Mouse (Mus musculus) megakaryocyte-erythroid progenitor cell, adult 5-6 weeks (primary cell): ENCODE results near the gene Rab22a. TPM values are rescaled to one million over a fixed set of nuclear protein-coding genes. Genes with fewer than 3 reads are reported as not detected.
A peak's percentile ranks its signal among the peaks of the same experiment; 100 is the strongest.
"Not testable (repeated sequence)": the region's sequence is repeated elsewhere in the genome, so short reads cannot be mapped to it uniquely, and the experiment has no call there.

Experiments used
- ATAC-seq: replicated peaks from 2 replicates; pipeline ENCODE4 v1.8.0; 2016; ENCODE audit warnings: mild to moderate bottlenecking, inconsistent platforms; ENCODE audit not compliant: severe bottlenecking, poor library complexity, low FRiP score, low TSS enrichment
- total RNA-seq, 2 experiments: library from RNA; stranded (forward) in 1 of 2; stranded (reverse) in 1 of 2; fragments of 200-1000, 215-1000 nt in 1 of 2; fragments of >200 nt in 1 of 2; fragmentation: Nextera tagmentation in 1 of 2; gene quantifications; 2 replicates each; pipeline ENCODE4 v1.2.3; 2014 to 2017

Rab22a gene
- 18.1 and 20.7 TPM in 2 replicates for total RNA-seq (2014; fragmentation: Nextera tagmentation)
- total RNA-seq (2017) = 13.3 and 16.8 TPM in 2 replicates

- ATAC-seq = peak; percentile 75
These were observed at the start of gene Rab22a for GRCm38 (mm10) chr2:173659057-173659925. Rab22a (plus strand) TSS chr2:173659760.

DNA sequence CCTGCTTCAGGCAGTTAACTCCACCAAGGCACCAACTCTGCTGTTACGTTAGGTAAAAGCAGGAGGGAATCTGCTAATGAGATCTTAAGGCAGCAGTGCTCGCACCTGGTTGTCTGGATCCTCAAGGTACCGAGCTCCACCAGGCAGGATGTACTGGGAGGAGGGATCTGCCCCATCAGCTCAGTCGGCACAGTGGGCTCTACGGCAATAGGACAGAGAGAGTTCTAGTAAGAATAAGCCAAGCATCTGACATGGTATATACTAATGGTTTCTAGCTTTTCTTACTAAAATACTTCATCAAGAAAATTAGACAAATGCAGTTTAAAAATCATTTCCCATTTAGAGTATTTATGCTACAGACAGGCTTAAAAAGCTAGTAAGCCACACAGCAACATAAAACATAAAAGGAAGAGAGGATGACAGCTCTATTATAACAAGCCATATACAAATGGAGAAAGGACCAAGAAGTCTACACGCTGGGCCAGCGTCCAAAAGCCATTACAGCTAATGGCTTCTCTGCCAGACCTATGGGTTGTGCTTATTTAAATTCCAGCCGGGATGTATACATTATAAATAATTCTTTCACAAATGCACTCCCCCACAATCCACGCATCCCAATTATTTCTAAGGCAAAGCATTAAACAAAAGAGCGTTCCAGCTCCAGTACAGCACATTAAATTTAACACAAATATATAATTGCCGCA lies 44.0 kb upstream of the Rab22a start:
- ATAC-seq = no peak

- no peak for ATAC-seq
These were observed 43.4 kb upstream of the Rab22a start for GRCm38 (mm10) chr2:173616156-173616555.

- no peak for ATAC-seq
These were observed 40.4 kb upstream of the Rab22a start for GRCm38 (mm10) chr2:173619132-173619531.

GRCm38 (mm10) chr2:173620645-173621044 lies 38.9 kb upstream of the Rab22a start:
- ATAC-seq = peak; percentile 62; the same call in 1 of the 2 replicates

DNA sequence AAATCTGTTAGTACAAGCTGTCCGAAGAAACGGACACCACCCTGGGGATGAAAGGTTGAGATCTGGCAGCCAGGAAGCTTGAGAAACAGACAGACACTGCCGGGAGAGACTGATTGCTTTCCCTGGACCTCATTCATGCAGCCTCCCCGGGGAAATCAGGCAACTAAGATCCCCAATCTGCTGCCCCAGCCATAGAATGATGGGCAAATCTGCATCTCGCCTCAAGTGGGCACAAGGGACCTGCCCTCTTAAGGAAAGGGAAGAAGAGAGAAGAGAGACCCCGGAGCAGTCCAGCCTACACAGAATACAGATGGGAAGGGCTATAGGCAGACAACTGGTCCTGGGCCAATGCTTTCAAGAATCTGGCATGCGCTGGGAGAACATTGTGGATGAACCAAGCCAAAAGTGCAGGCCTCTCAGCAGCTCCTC lies 37.4 kb upstream of the Rab22a start:
- no peak for ATAC-seq

GRCm38 (mm10) chr2:173624667-173625066 lies 34.9 kb upstream of the Rab22a start:
- ATAC-seq = no peak

- no peak for ATAC-seq
These were observed 33.8 kb upstream of the Rab22a start for GRCm38 (mm10) chr2:173625786-173626185.

DNA sequence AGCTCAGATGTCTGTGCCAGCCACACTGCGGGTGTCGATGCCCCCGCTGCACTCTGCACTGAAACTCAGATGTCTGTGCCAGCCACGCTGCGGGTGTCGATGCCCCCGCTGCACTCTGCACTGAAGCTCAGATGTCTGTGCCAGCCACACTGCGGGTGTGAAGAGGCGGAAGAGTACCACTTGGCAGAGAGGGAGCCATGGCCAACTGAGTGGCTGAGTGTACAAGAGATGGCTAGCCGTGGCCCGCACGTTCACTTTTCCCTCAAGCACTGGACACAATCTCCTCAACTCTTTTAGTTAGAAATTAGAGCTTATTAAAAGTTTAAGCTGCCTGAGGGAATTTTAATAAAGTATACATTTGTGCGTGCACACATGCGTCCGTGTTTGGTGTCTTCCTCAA lies 25.5 kb upstream of the Rab22a start:
- not testable (repeated sequence) for ATAC-seq

DNA sequence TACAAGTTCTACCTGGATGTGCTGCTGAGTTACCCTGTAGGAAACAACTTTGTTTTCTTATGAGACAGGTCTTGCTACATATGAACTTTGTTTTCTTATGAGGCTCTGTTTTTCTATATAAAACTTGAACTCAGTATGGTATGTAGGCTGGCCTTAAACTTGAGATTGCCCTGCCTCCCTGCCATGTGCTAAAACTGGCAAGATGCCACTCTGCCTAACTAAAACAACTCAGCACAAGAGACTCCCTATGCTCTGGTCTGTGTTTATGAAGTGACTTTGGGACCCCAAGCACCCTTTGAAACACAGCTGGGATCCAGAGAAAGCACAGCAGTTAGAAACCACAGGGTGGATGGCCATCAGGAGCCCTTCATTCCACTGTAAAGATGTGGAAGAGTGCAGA lies 18.2 kb upstream of the Rab22a start:
- 0 out of 2 replicates have a peak, but pooled peaks have one; percentile 41 for ATAC-seq

DNA sequence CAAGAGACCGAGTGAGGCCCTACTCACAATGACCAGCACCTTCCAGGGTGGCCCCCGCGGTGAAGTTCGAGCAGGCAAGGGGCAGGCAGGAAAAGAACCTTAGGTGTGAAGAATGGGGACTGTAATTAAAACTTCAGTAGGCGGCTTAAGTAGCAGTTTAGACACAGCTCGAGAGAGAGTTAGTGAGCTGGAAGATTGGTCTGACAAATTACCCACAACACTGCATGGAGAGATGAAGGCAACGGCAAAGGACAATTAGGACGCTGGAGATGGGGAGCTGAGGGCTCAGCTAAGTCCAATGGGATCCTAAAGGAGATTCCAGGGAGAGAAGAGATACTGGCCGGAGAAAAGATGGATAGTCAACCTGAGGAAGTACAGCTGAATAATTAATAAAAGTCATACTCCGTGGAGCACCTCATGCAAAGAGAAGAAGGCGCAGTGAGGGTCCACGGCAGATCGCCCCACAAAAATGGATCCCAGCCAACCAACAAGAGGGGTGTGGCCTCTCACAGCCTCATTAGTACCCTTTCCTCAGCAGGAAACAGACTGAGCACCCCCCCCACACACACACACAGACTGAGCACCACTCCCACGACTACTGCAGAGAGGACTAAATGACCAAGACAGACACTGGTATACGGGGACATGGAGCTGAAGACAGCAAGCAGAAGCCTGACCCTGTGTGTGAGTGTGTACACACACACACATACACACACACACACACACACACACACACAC lies 17.1 kb upstream of the Rab22a start:
- ATAC-seq = no peak

GRCm38 (mm10) chr2:173647197-173647911 lies 12.2 kb upstream of the Rab22a start:
- no peak for ATAC-seq

DNA sequence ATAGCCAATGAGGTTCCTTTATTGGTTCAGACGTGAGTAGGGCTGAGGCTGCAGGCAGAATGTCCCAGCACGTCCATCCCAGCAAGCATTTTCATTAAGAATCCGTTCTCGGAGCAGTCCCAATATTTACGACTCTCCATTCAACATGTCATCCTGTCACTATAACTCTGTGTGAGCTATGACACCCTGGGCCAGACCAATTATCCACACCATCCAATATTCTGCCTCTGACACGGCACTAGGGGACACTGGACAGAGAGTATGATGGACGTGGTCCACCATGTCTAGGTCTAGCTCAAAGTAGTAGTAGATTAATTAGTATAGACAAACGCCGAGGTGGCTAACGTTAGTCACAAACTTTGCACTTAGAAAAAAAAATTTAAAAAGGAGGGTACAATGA lies 9.8 kb upstream of the Rab22a start:
- no peak for ATAC-seq

- ATAC-seq = no peak
These were observed 6.0 kb upstream of the Rab22a start for GRCm38 (mm10) chr2:173653526-173653925.

DNA sequence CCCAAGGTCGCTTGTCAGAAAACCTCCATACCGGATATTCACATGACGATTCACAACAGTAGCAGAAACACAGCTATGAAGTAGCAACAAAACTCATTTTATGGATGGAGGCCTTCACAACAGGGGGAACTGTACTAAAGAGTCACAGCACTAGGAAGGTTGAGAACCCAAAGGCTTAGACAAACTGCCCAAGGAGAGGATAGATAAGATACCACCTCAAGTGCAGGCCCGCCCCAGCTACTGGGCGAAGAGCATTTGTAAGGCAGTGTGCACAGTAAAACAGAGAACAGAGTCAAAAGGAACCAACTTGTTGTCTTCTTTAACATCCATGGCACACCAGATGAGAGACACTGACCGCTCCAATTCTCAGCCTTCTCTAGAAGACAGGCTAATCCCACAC lies 1.8 kb upstream of the Rab22a start:
- peak; percentile 58 for ATAC-seq

- ATAC-seq = no peak
These were observed 1.0 kb upstream of the Rab22a start for GRCm38 (mm10) chr2:173658517-173658916.

- ATAC-seq = no peak
These were observed 545 bp downstream of the Rab22a start for GRCm38 (mm10) chr2:173659926-173660684.

GRCm38 (mm10) chr2:173662255-173662950 lies 2.8 kb downstream of the Rab22a start:
- ATAC-seq = peak; percentile 11; the same call in 1 of the 2 replicates
